Mouse (Mus musculus) thymus, adult 2 months (tissue): Measurements from ENCODE around the gene Nsf.

ENCODE experiments used
- CTCF ChIP-seq: fragments of 200-500 bp; IDR thresholded peaks from 2 replicates; pipeline ENCODE4 v1.5.1; 2012; ENCODE audit warnings: mild to moderate bottlenecking, control low read depth, low read length, moderate library complexity, borderline replicate concordance; ENCODE audit not compliant: control insufficient read depth, poor library complexity, insufficient read depth; ENCODE audit errors: extremely low read depth
- POLR2A ChIP-seq: fragments of 200-500 bp; IDR thresholded peaks from 2 replicates; pipeline ENCODE4 v1.6.1; 2012; ENCODE audit warnings: mild to moderate bottlenecking, low read length, control low read depth, moderate library complexity; ENCODE audit not compliant: control insufficient read depth, poor library complexity, insufficient read depth; ENCODE audit errors: extremely low read depth

- TF ChIP-seq POLR2A, result no peak
- no peak for TF ChIP-seq CTCF
Measured at GRCm38 (mm10) chr11:103810631-103811030, 143.2 kb downstream of the Nsf start.
